Mouse (Mus musculus): Measurements from ENCODE around the gene Gm10521.

DNA sequence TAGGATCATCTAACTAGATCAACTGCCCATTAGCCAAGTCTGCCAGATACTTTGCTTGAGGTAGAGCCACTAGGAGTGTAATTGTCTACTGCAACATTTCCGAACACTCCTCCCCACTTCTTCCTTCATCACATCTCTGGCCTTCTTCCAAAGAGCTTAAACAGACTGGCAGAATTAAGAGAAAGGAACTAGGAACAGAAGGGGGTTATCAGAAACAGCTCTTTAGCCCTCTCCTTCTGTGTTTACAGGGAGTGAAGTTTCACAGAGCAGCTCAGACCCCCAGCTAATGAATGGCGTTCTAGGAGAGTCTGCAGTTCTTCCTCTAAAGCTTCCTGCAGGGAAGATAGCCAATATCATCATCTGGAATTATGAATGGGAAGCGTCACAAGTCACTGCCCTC, 38.4 kb downstream of the Gm10521 start:
- TF ChIP-seq CTCF (IDR thresholded peaks at IDR 0.05; ENCODE audit: borderline replicate concordance, extremely low read depth, insufficient read depth, insufficient read length) (no peak), POLR2A (IDR thresholded peaks at IDR 0.05; ENCODE audit: borderline replicate concordance, extremely low read depth, insufficient read depth, insufficient read length, poor library complexity, severe bottlenecking) (no peak)
